Mouse (Mus musculus) mouse embryonic stem cell (cell line): ENCODE measurements at regions not wholly inside any gene's neighbourhood (a gene's known extent, or its start where the extent isn't known, plus 50 kb on each side); places are given as distances from the start of the nearest gene placed in this dataset.

Experiments
- in situ Hi-C, 2 experiments: fragments of 300-500 bp; cut with MboI; formaldehyde crosslinking; loops; 1 replicate in 1 of 2; 3 replicates in 1 of 2; pipeline ENCODE4 v1.14.3; 2019 to 2020; ENCODE audit warnings: low sequenced_read_pairs in 2 of 2, low pct_unique_long_range_greater_than_20kb in 1 of 2, mixed read lengths in 1 of 2; ENCODE audit not compliant: unreplicated experiment in 1 of 2

- in situ Hi-C loops: no loop called here
These were observed 180.8 kb upstream of the Klf7 start for GRCm38 (mm10) chr1:64302833-64303358.

GRCm38 (mm10) chr1:64301530-64302061 lies 179.5 kb upstream of the Klf7 start:
- in situ Hi-C loops: no loop called here

- in situ Hi-C loops: no loop called here
These were observed 179.0 kb upstream of the Klf7 start for GRCm38 (mm10) chr1:64300951-64301529.

- in situ Hi-C loops: no loop called here
These were observed 176.9 kb upstream of the Klf7 start for GRCm38 (mm10) chr1:64298950-64299349.

GRCm38 (mm10) chr1:64298188-64298587 lies 176.1 kb upstream of the Klf7 start:
- in situ Hi-C loops: no loop called here

GRCm38 (mm10) chr1:64297343-64297742 lies 175.3 kb upstream of the Klf7 start:
- in situ Hi-C loops: no loop called here

- in situ Hi-C loops: no loop called here
These were observed 173.4 kb upstream of the Klf7 start for GRCm38 (mm10) chr1:64295512-64295945.

GRCm38 (mm10) chr1:64295051-64295450 lies 173.0 kb upstream of the Klf7 start:
- in situ Hi-C loops: no loop called here

- in situ Hi-C loops: no loop called here
These were observed 166.8 kb upstream of the Klf7 start for GRCm38 (mm10) chr1:64288812-64289447.

- in situ Hi-C loops: no loop called here
These were observed 165.0 kb upstream of the Klf7 start for GRCm38 (mm10) chr1:64287068-64287467.

- in situ Hi-C loops: no loop called here
These were observed 162.6 kb upstream of the Klf7 start for GRCm38 (mm10) chr1:64284656-64285055.

- in situ Hi-C loops: no loop called here
These were observed 153.8 kb upstream of the Klf7 start for GRCm38 (mm10) chr1:64275865-64276264.

GRCm38 (mm10) chr1:64275086-64275802 lies 153.2 kb upstream of the Klf7 start:
- in situ Hi-C loops: no loop called here

GRCm38 (mm10) chr1:64257237-64257636 lies 135.2 kb upstream of the Klf7 start:
- in situ Hi-C loops: no loop called here

- in situ Hi-C loops: no loop called here
These were observed 133.6 kb upstream of the Klf7 start for GRCm38 (mm10) chr1:64255554-64256295.

GRCm38 (mm10) chr1:64254673-64255072 lies 132.6 kb upstream of the Klf7 start:
- in situ Hi-C loops: no loop called here

- in situ Hi-C loops: no loop called here
These were observed 131.9 kb upstream of the Klf7 start for GRCm38 (mm10) chr1:64253996-64254395.

- in situ Hi-C loops: no loop called here
These were observed 120.3 kb upstream of the Klf7 start for GRCm38 (mm10) chr1:64242401-64242800.

- in situ Hi-C loops: no loop called here
These were observed 107.6 kb upstream of the Klf7 start for GRCm38 (mm10) chr1:64229654-64230053.
